Mouse (Mus musculus) frontal cortex, postnatal 14 days (tissue): ENCODE data around the gene Lmnb2.

Experiments
- DNase-seq, 2 experiments: peaks; one replicate each; pipeline ENCODE4 v3.0.0; 2022; ENCODE audit warnings: low spot score in 2 of 2

Lmnb2 gene

GRCm38 (mm10) chr10:80855749-80856073 lies 62.3 kb downstream of the Lmnb2 start:
- no peak for DNase-seq

GRCm38 (mm10) chr10:80854913-80855748 lies 62.9 kb downstream of the Lmnb2 start, which contains the start of the genes Lsm7 and Sppl2b:
Gene Lsm7 (minus strand): TSS chr10:80855209.
Gene Sppl2b (plus strand): TSS chr10:80855275.
- peak; percentile 91 to 96 for DNase-seq
